Mouse (Mus musculus): Measurements from ENCODE around the gene Hoxa3. TPM values are rescaled to one million over a fixed set of nuclear protein-coding genes. Genes with fewer than 3 reads are reported as not detected.

The Hoxa3 gene
- polyA plus RNA-seq, 1 experiment from 2014 or later, result 3.4 TPM

DNA sequence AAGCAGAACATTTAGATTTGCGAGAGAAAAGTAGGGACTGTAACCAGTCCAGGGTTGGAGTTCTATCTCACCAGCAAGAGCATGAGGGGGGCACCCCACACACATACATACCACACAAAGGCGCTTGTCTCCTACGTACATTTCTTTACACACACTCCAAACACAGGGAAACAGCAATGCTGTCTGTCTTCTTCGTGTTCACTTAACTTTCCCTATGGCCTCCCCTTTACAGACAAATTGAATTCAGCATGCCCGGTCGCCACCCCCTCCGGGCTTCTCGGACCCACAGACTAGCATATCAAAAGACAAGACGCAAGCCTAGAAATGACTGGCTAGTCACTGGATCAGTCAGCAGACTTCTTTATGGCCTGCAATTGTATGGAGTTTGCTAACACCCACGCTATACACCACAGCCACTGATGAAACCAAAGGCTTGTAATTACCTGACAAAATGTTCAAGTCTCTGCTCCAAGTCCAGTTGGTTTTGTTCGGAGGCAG lies 32.9 kb downstream of the Hoxa3 start:
- H3K4me1 ChIP-seq (replicated peaks; ENCODE audit: control insufficient read depth, insufficient read depth, low read length), result 0 out of 2 replicates have a peak, but pooled peaks cover 3% of the 10 kb centered on the region
- peak overlapping the region; percentile 76 for H3K4me2 ChIP-seq (replicated peaks; ENCODE audit: low read depth)
- TF ChIP-seq CTCF (IDR thresholded peaks at IDR 0.05; ENCODE audit: low read depth), result no peak
- ATAC-seq, result no peak
- H3K36me3 ChIP-seq (ENCODE audit: control insufficient read depth, insufficient read depth), result no peaks in the 10 kb centered on the region
- peak overlapping the region; percentile 58; the same call in 1 of the 2 replicates for H3K27ac ChIP-seq (ENCODE audit: low read depth, low read length)
- peak overlapping the region; percentile 61 for H3K4me3 ChIP-seq (ENCODE audit: low read depth, low read length)
- no peaks in the 10 kb centered on the region for H3K9me3 ChIP-seq (ENCODE audit: control insufficient read depth)
- peaks cover 12% of the 10 kb centered on the region; the same call in 1 of the 2 replicates for H3K27me3 ChIP-seq (replicated peaks; ENCODE audit: control insufficient read depth, insufficient read depth, low read length)
- 54% methylated on average over 11 of the region's 11 CpGs for WGBS
- peak overlapping the region; percentile 61; the same call in 1 of the 2 replicates for H3K9ac ChIP-seq (ENCODE audit: low read depth, low read length)

DNA sequence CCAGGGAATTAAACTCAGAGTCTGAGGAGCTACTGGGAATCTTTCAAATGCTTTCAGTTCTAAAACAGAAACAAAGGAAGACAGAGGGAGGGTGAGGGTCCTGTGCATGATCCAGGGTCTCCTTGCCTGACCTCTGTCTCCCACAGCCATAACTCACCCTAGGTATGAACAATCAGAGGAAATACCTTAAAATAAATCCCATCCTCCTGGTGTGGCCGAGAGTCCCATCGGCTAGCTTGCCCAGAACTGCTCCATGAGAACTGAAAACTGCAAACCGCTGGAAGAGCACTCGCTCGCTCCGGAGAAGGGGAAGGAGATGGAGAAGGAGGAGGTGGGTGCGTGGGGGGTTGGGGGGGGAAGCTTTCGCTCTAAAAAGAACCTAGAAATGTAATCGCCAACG lies 33.4 kb downstream of the Hoxa3 start:
- Histone ChIP-seq H3K4me1 (replicated peaks; ENCODE audit: control insufficient read depth, insufficient read depth, low read length) (0 out of 2 replicates have a peak, but pooled peaks cover 3% of the 10 kb centered on the region), H3K36me3 (ENCODE audit: control insufficient read depth, insufficient read depth) (no peaks in the 10 kb centered on the region), H3K27me3 (replicated peaks; ENCODE audit: control insufficient read depth, insufficient read depth, low read length) (peaks cover 15% of the 10 kb centered on the region; the same call in 1 of the 2 replicates), H3K9ac (ENCODE audit: low read depth, low read length) (peak overlapping the region; percentile 61; the same call in 1 of the 2 replicates), H3K9me3 (ENCODE audit: control insufficient read depth) (no peaks in the 10 kb centered on the region), H3K27ac (ENCODE audit: low read depth, low read length) (peak overlapping the region; percentile 58), H3K4me2 (replicated peaks; ENCODE audit: low read depth) (peak overlapping the region; percentile 76), H3K4me3 (ENCODE audit: low read depth, low read length) (peak overlapping the region; percentile 61)
- WGBS, result 43% methylated on average over 10 of the region's 10 CpGs
- no peak for TF ChIP-seq CTCF (IDR thresholded peaks at IDR 0.05; ENCODE audit: low read depth)
- ATAC-seq, result no peak

DNA sequence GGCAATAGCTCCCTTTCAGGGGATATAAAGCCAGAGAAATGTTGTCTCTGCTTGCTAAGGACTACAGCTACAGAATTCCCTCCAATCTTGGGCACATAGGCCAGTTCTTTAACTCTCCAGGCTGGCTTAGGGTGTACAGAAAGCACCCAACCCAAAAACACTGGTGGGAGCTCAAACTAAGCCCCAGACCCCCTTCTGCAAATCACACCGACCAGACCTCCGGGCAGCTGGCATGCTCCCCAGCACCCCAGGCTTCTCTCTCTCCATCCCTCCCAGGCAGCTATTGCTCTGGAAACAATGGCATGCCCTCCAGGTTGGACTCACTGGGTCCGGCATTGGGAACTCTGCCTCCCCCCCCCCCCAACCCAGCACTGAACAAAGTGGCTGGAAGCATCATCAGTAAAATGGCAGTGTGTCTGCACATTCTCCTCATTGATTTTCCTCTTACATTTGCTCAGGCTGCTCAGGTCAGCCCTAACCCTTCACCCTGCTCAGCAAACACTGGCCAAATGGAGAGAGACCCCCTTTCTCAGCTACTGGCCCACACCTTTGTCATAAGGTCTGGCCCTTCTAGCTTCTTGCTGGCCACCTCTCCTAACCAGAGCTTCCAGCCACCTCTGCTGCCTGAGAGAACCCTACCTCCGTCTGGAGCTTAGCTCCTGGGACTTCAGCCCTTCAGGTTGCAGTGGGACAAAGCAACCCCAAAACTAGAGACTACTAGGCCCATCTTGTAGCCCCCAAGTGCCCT lies 34.0 kb downstream of the Hoxa3 start:
- Histone ChIP-seq H3K27me3 (replicated peaks; ENCODE audit: control insufficient read depth, insufficient read depth, low read length) (peaks cover 15% of the 10 kb centered on the region; the same call in 1 of the 2 replicates), H3K4me2 (replicated peaks; ENCODE audit: low read depth) (peak overlapping the region; percentile 76), H3K9me3 (ENCODE audit: control insufficient read depth) (no peaks in the 10 kb centered on the region), H3K27ac (ENCODE audit: low read depth, low read length) (peak overlapping the region; percentile 58), H3K4me3 (ENCODE audit: low read depth, low read length) (peak overlapping the region; percentile 61), H3K36me3 (ENCODE audit: control insufficient read depth, insufficient read depth) (no peaks in the 10 kb centered on the region), H3K4me1 (replicated peaks; ENCODE audit: control insufficient read depth, insufficient read depth, low read length) (no peaks in the 10 kb centered on the region), H3K9ac (ENCODE audit: low read depth, low read length) (peak overlapping the region; percentile 61)
- TF ChIP-seq CTCF (IDR thresholded peaks at IDR 0.05; ENCODE audit: low read depth), result no peak
- 49% methylated on average over 4 of the region's 4 CpGs for WGBS
- ATAC-seq, result no peak

DNA sequence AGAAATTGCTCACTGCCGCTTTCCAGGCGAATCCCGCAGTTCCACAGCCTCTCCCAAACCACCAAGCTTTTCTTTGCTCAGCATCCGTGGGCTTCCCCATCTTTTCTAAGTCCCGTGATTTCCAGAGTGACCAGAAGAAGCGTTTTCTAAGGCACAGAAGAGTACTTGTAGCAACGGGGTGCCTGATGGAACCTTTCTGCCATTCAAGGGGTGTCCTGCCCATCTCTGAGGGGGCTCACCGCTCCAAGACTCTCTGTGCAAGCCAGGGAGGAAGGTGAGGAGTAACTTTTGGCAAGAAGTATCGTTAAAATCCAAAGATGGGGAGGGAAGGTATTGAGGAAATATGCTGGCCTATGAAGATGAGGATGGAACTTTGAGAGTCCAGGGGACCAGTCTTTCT lies 35.3 kb downstream of the Hoxa3 start:
- peak overlapping the region; percentile 87 for H3K27ac ChIP-seq (ENCODE audit: low read depth, low read length)
- 31% methylated on average over 9 of the region's 9 CpGs for WGBS
- H3K9ac ChIP-seq (ENCODE audit: low read depth, low read length), result peak overlapping the region; percentile 61
- H3K36me3 ChIP-seq (ENCODE audit: control insufficient read depth, insufficient read depth), result no peaks in the 10 kb centered on the region
- H3K4me1 ChIP-seq (replicated peaks; ENCODE audit: control insufficient read depth, insufficient read depth, low read length), result no peaks in the 10 kb centered on the region
- H3K27me3 ChIP-seq (replicated peaks; ENCODE audit: control insufficient read depth, insufficient read depth, low read length), result peaks cover 15% of the 10 kb centered on the region; the same call in 1 of the 2 replicates
- peak overlapping the region; percentile 76 for H3K4me2 ChIP-seq (replicated peaks; ENCODE audit: low read depth)
- no peaks in the 10 kb centered on the region for H3K9me3 ChIP-seq (ENCODE audit: control insufficient read depth)
- no peak for TF ChIP-seq CTCF (IDR thresholded peaks at IDR 0.05; ENCODE audit: low read depth)
- H3K4me3 ChIP-seq (ENCODE audit: low read depth, low read length), result peak overlapping the region; percentile 61
- no peak for ATAC-seq

DNA sequence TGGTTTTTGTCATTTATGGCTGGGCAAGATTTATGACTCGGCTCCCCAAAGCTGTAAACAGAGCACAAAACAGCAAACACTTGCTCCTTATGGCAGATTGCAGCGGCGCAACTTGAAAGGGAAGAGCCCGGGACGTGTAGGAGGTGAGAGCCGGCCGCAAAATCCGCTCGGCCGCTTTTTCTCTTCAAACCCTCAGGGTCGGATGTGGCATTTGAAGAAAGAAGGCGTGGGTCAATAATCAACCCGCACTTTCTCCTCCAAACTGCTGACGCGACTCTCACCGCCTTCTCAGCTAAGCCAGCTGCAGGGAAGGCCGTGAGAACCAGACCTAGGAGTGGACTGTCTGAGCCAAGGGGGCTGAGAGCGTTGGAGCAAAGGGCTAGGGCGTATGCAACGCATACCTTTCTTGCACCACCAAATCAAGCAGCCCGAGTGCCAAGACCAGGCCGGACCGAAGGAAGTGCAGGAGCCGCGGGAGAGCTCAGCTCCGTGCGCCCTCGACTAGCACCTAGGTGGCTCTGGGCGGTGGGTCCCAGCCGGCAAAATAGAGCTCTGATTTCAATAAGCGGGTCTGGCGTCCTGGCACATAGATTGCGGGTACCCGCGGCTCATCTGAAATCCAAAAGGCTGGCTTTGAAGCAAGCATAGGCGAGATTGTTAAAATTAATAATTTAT lies 35.9 kb downstream of the Hoxa3 start, which contains the start of gene 5730596B20Rik:
Gene 5730596B20Rik, plus strand, starts transcription at position 438 of the 675 bp plus-strand sequence.
- ATAC-seq, result no peak

DNA sequence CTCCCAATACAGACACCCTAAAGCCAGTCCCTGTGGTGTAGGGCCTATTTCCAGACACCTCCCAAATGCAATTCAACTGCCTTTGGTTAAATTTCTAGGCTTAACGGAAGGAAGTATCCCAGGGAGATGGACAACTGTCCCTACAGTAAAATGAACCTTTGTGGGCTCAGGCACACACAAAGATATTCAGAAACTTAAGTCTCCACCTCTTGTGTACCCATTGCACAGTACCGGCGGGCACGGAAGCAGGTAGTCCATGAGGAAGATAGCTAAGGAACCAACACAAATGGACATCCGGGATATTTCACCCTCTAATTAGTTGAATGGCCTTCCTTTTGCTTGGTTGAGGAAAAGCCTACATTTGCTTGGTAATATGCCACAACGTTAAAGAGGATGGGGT lies 36.7 kb downstream of the Hoxa3 start:
- TF ChIP-seq CTCF (IDR thresholded peaks at IDR 0.05; ENCODE audit: low read depth), result no peak
- 3% methylated on average over 6 of the region's 6 CpGs for WGBS
- H3K9ac ChIP-seq (ENCODE audit: low read depth, low read length), result peak overlapping the region; percentile 68; the same call in 1 of the 2 replicates

More for the DNA sequence above, 35.9 kb downstream of the Hoxa3 start, which contains the start of gene 5730596B20Rik:
- H3K4me3 ChIP-seq (ENCODE audit: low read depth, low read length), result peak within 1 kb of the TSS; percentile 61
- no peaks in the 10 kb centered on the region for H3K9me3 ChIP-seq (ENCODE audit: control insufficient read depth)
- H3K36me3 ChIP-seq (ENCODE audit: control insufficient read depth, insufficient read depth), result no peaks in the 10 kb centered on the region
- peak within 1 kb of the TSS; percentile 87 for H3K27ac ChIP-seq (ENCODE audit: low read depth, low read length)
- H3K4me2 ChIP-seq (replicated peaks; ENCODE audit: low read depth), result peak within 1 kb of the TSS; percentile 76
- peaks cover 19% of the 10 kb centered on the region; the same call in 1 of the 2 replicates for H3K27me3 ChIP-seq (replicated peaks; ENCODE audit: control insufficient read depth, insufficient read depth, low read length)
- no peak for TF ChIP-seq CTCF (IDR thresholded peaks at IDR 0.05; ENCODE audit: low read depth)
- WGBS, result 4% methylated on average over 36 of the region's 36 CpGs
- H3K9ac ChIP-seq (ENCODE audit: low read depth, low read length), result peak within 1 kb of the TSS; percentile 68
- H3K4me1 ChIP-seq (replicated peaks; ENCODE audit: control insufficient read depth, insufficient read depth, low read length), result no peaks in the 10 kb centered on the region

More for the DNA sequence above, 36.7 kb downstream of the Hoxa3 start:
- ATAC-seq, result no peak
- Histone ChIP-seq H3K9me3 (ENCODE audit: control insufficient read depth) (no peaks in the 10 kb centered on the region), H3K4me1 (replicated peaks; ENCODE audit: control insufficient read depth, insufficient read depth, low read length) (no peaks in the 10 kb centered on the region), H3K36me3 (ENCODE audit: control insufficient read depth, insufficient read depth) (no peaks in the 10 kb centered on the region), H3K4me2 (replicated peaks; ENCODE audit: low read depth) (peak overlapping the region; percentile 76), H3K4me3 (ENCODE audit: low read depth, low read length) (peak overlapping the region; percentile 61), H3K27me3 (replicated peaks; ENCODE audit: control insufficient read depth, insufficient read depth, low read length) (peaks cover 24% of the 10 kb centered on the region; the same call in 1 of the 2 replicates), H3K27ac (ENCODE audit: low read depth, low read length) (peak overlapping the region; percentile 87)
